Mouse (Mus musculus) heart, embryonic 10.5 days (tissue): ENCODE measurements around the gene Raver2. TPM values are rescaled to one million over a fixed set of nuclear protein-coding genes. Genes with fewer than 3 reads are reported as not detected.
"Not testable (repeated sequence)": the region's sequence is repeated elsewhere in the genome, so short reads cannot be mapped to it uniquely, and the experiment has no call there.

Experiments
- DNase-seq: peaks from one replicate; pipeline ENCODE4 v3.0.0-alpha.2; 2017; ENCODE audit warnings: low spot score
- H3K27ac ChIP-seq: fragments of 300-500 bp; sonication (generic); 2 replicates; pipeline ENCODE4 v1.5.1; 2016; ENCODE audit warnings: mild to moderate bottlenecking
- H3K27me3 ChIP-seq: fragments of 300-500 bp; sonication (generic); 2 replicates; pipeline ENCODE4 v1.6.1; 2016; ENCODE audit warnings: mild to moderate bottlenecking; ENCODE audit not compliant: poor library complexity, insufficient read depth, severe bottlenecking
- H3K36me3 ChIP-seq: fragments of 300-500 bp; sonication (generic); 2 replicates; pipeline ENCODE4 v1.6.1; 2016; ENCODE audit warnings: mild to moderate bottlenecking, moderate library complexity
- H3K4me1 ChIP-seq: fragments of 300-500 bp; sonication (generic); 2 replicates; pipeline ENCODE4 v1.6.1; 2016; ENCODE audit warnings: mild to moderate bottlenecking
- H3K4me3 ChIP-seq: fragments of 300-500 bp; sonication (generic); 2 replicates; pipeline ENCODE4 v1.5.1; 2016; ENCODE audit warnings: mild to moderate bottlenecking, moderate library complexity
- H3K9me3 ChIP-seq: fragments of 300-500 bp; sonication (generic); 2 replicates; pipeline ENCODE4 v1.6.1; 2016; ENCODE audit warnings: mild to moderate bottlenecking, moderate library complexity
- WGBS: fragments of 180-500 bp; shearing (Covaris S2); methylation state at CpG from one replicate; pipeline ENCODE4 v1.1.7; 2016; 5-methylcytosine and 5-hydroxymethylcytosine counted together
- polyA plus RNA-seq: library from polyadenylated mRNA; unstranded; fragments of >200 nt; fragmentation: Nextera tagmentation; extraction: Ambion mirVana; gene quantifications from 2 replicates; pipeline ENCODE4 v1.2.1, GENCODE M21; 2016

Gene Raver2
- polyA plus RNA-seq, 1 experiment from 2014 or later = 4.5 TPM

- 0 out of 2 replicates have a peak, but pooled peaks cover 3% of the 10 kb centered on the region for H3K4me1 ChIP-seq
- H3K27ac ChIP-seq = peak overlapping the region; percentile 89
- no peaks in the 10 kb centered on the region for H3K36me3 ChIP-seq
- WGBS = 1% methylated on average over 55 of the region's 55 CpGs
- peak; percentile 79 for DNase-seq
- H3K4me3 ChIP-seq = peak overlapping the region; percentile 87
- H3K9me3 ChIP-seq = no peaks in the 10 kb centered on the region
- peaks cover 9% of the 10 kb centered on the region for H3K27me3 ChIP-seq
These were observed 580 bp downstream of the Raver2 start for GRCm38 (mm10) chr4:101069154-101069971.

GRCm38 (mm10) chr4:101071570-101071969 is 2.8 kb downstream of the Raver2 start:
- H3K4me3 ChIP-seq = no peak overlapping the region
- WGBS = 72% methylated on average over 4 of the region's 4 CpGs

GRCm38 (mm10) chr4:101076425-101076824 is 7.6 kb downstream of the Raver2 start:
- H3K9me3 ChIP-seq = no peaks in the 10 kb centered on the region
- no peaks in the 10 kb centered on the region for H3K36me3 ChIP-seq
- H3K4me3 ChIP-seq = no peak overlapping the region
- DNase-seq = no peak
- H3K27ac ChIP-seq = no peak overlapping the region
- H3K4me1 ChIP-seq = peaks cover 15% of the 10 kb centered on the region
- H3K27me3 ChIP-seq = no peaks in the 10 kb centered on the region
- WGBS = 71% methylated on average over 3 of the region's 3 CpGs

More at GRCm38 (mm10) chr4:101071570-101071969, 2.8 kb downstream of the Raver2 start:
- H3K4me1 ChIP-seq = 0 out of 2 replicates have a peak, but pooled peaks cover 3% of the 10 kb centered on the region
- H3K36me3 ChIP-seq = no peaks in the 10 kb centered on the region
- peaks cover 9% of the 10 kb centered on the region for H3K27me3 ChIP-seq
- no peak overlapping the region for H3K27ac ChIP-seq
- H3K9me3 ChIP-seq = no peaks in the 10 kb centered on the region
- no peak for DNase-seq

- Histone ChIP-seq H3K4me3 (no peak overlapping the region), H3K27me3 (no peaks in the 10 kb centered on the region)
- 9% methylated on average over 3 of the region's 3 CpGs for WGBS
These were observed 11.2 kb downstream of the Raver2 start for GRCm38 (mm10) chr4:101080016-101080415.

DNA sequence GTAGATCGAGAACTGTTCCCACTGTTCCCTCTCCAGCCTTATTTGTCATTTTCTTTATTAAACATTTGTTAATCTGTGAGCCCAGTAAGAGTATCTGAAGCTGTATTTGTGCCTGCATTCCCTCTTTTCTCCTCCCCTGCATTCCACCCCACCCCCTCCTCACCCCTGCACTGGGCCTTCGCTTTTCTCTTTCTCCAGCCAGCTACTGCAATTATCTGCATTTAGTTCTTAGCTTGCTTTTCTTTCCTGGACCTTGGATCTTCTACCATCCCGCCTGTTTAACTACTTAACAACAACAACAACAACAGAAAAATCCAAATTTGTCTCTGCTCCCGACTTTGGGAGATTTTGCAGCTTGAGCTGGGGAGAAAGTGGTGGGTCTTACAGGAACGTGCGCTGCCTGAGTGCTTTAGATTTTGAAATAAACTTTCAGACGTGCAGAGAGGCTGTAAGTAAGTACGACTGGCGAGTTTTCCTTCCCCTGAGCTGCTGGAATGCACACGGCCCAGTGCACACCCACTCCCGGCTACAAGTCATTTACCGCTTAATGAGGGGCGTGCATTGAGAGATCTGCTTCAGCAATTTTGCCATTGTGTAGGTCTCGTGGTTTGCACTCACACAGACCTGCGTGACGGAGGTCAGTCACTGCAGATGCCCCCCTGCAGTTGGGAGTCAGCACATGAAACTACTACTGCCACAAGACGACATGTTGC is 13.5 kb downstream of the Raver2 start:
- Histone ChIP-seq H3K36me3 (no peaks in the 10 kb centered on the region), H3K27ac (0 out of 2 replicates have a peak overlapping the region, but pooled peaks have one; percentile 44), H3K4me3 (no peak overlapping the region), H3K27me3 (no peaks in the 10 kb centered on the region), H3K4me1 (peaks cover 34% of the 10 kb centered on the region), H3K9me3 (no peaks in the 10 kb centered on the region)
- WGBS = 56% methylated on average over 17 of the region's 17 CpGs
- no peak for DNase-seq

More at GRCm38 (mm10) chr4:101080016-101080415, 11.2 kb downstream of the Raver2 start:
- no peak for DNase-seq
- no peak overlapping the region for H3K27ac ChIP-seq
- no peaks in the 10 kb centered on the region for H3K9me3 ChIP-seq
- no peaks in the 10 kb centered on the region for H3K36me3 ChIP-seq
- H3K4me1 ChIP-seq = peaks cover 31% of the 10 kb centered on the region

DNA sequence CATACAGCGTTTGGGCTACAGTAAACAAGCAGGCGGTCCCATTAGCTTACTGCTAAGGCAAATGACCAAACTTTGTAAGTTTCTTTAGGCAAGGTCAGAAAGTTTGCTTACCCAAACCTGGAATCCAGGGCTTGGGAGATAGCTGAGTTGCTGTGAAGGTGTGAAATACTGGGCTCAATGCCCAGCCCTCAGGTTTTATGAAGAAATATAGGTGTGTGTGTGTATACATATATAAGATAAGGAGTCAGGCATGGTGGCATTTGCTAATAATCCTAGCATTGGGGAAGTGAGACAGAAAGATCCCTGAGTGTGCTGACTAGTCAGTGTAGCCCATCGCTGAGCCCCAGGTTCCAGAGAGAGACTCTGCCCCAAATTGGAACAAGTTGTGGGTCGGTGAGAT is 16.1 kb downstream of the Raver2 start:
- H3K9me3 ChIP-seq = no peaks in the 10 kb centered on the region
- no peak overlapping the region for H3K27ac ChIP-seq
- 80% methylated on average over 4 of the region's 4 CpGs for WGBS
- H3K4me3 ChIP-seq = no peak overlapping the region
- no peaks in the 10 kb centered on the region for H3K36me3 ChIP-seq
- no peaks in the 10 kb centered on the region for H3K27me3 ChIP-seq
- no peak for DNase-seq
- peaks cover 33% of the 10 kb centered on the region for H3K4me1 ChIP-seq

DNA sequence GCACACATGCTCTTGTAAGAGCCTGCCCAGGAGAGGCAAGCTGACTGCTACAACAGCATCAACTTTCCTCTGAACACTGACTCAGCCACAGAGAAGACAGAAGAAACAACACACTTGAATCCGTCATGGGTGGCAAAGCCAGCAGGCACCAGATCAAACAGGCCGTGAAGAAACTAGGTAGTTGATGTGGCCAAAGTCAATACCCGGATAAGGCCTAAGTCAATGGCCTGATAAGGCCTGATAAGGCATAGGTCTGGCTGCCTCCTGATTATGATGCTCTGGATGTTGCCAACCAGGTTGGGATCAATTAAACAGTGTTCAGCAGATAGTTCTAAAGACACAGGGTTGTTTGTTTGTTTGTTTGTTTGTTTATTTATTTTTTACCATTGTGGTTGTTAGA is 17.3 kb downstream of the Raver2 start:
- H3K27ac ChIP-seq = no peak overlapping the region
- WGBS = 52% methylated on average over 3 of the region's 3 CpGs
- DNase-seq = no peak
- H3K9me3 ChIP-seq = no peaks in the 10 kb centered on the region
- peaks cover 22% of the 10 kb centered on the region for H3K4me1 ChIP-seq
- H3K4me3 ChIP-seq = no peak overlapping the region
- no peaks in the 10 kb centered on the region for H3K36me3 ChIP-seq
- no peaks in the 10 kb centered on the region for H3K27me3 ChIP-seq

- 48% methylated on average over 1 of the region's 1 CpGs for WGBS
- Histone ChIP-seq H3K27me3 (no peaks in the 10 kb centered on the region), H3K9me3 (no peaks in the 10 kb centered on the region), H3K36me3 (no peaks in the 10 kb centered on the region), H3K4me1 (peaks cover 16% of the 10 kb centered on the region), H3K4me3 (no peak overlapping the region), H3K27ac (no peak overlapping the region)
- no peak for DNase-seq
These were observed 18.9 kb downstream of the Raver2 start for GRCm38 (mm10) chr4:101087721-101088120.

DNA sequence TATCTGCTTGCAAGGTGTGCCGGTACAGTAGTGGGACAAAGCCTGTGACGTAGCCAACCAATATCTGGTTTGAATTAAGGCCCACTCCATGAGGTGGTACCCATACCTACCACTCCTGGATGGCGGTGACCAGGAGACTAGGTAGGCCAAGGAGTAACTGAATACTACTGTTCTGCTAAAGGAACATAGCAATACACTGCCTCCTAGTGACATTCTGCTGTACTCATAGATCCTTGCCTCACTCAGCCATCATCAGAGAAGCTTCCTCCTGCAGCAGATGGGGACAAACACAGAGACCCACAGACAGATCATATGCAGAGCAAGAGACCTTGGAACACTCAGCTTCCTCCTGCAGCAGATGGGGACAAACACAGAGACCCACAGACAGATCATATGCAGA is 21.8 kb downstream of the Raver2 start:
- not testable (repeated sequence) for DNase-seq, H3K4me3 ChIP-seq, H3K9me3 ChIP-seq, H3K36me3 ChIP-seq, H3K27me3 ChIP-seq, H3K27ac ChIP-seq
- WGBS = 92% methylated on average over 3 of the region's 3 CpGs
- peaks cover 18% of the 10 kb centered on the region for H3K4me1 ChIP-seq

GRCm38 (mm10) chr4:101093292-101093691 is 24.5 kb downstream of the Raver2 start:
- 54% methylated on average over 10 of the region's 10 CpGs for WGBS
- Histone ChIP-seq H3K27ac (no peak overlapping the region), H3K9me3 (no peaks in the 10 kb centered on the region), H3K4me1 (peaks cover 12% of the 10 kb centered on the region), H3K4me3 (no peak overlapping the region; the same call in 1 of the 2 replicates), H3K36me3 (no peaks in the 10 kb centered on the region), H3K27me3 (no peaks in the 10 kb centered on the region)
- DNase-seq = no peak

GRCm38 (mm10) chr4:101107122-101107521 is 38.3 kb downstream of the Raver2 start:
- DNase-seq = no peak
- H3K9me3 ChIP-seq = no peaks in the 10 kb centered on the region
- WGBS = 86% methylated on average over 12 of the region's 12 CpGs
- H3K27ac ChIP-seq = no peak overlapping the region
- H3K4me1 ChIP-seq = no peaks in the 10 kb centered on the region
- H3K36me3 ChIP-seq = peaks cover 19% of the 10 kb centered on the region
- H3K4me3 ChIP-seq = no peak overlapping the region
- H3K27me3 ChIP-seq = no peaks in the 10 kb centered on the region

- no peak overlapping the region for H3K4me3 ChIP-seq
- WGBS = 88% methylated on average over 7 of the region's 7 CpGs
- DNase-seq = no peak
These were observed 52.2 kb downstream of the Raver2 start for GRCm38 (mm10) chr4:101121002-101121401.

GRCm38 (mm10) chr4:101135013-101135412 is 66.2 kb downstream of the Raver2 start:
- 82% methylated on average over 8 of the region's 8 CpGs for WGBS
- H3K4me1 ChIP-seq = no peaks in the 10 kb centered on the region
- no peaks in the 10 kb centered on the region for H3K36me3 ChIP-seq
- H3K27me3 ChIP-seq = no peaks in the 10 kb centered on the region
- H3K4me3 ChIP-seq = no peak overlapping the region
- peak; percentile 38 for DNase-seq
- H3K27ac ChIP-seq = no peak overlapping the region
- H3K9me3 ChIP-seq = no peaks in the 10 kb centered on the region

More at GRCm38 (mm10) chr4:101121002-101121401, 52.2 kb downstream of the Raver2 start:
- peaks cover 12% of the 10 kb centered on the region; the same call in 1 of the 2 replicates for H3K4me1 ChIP-seq
- no peaks in the 10 kb centered on the region for H3K27me3 ChIP-seq
- H3K27ac ChIP-seq = no peak overlapping the region
- H3K36me3 ChIP-seq = 0 out of 2 replicates have a peak, but pooled peaks cover 7% of the 10 kb centered on the region
- no peaks in the 10 kb centered on the region for H3K9me3 ChIP-seq
